Mouse (Mus musculus) cerebellum, adult 11-12 months (tissue): Measurements from ENCODE around the gene Cxcl9.

ENCODE experiments used
- DNase-seq: peaks from one replicate; pipeline ENCODE4 v3.0.0; 2022

Gene Cxcl9

GRCm38 (mm10) chr5:92332359-92332840, 4.5 kb upstream of the Cxcl9 start:
- no peak for DNase-seq

- DNase-seq, result no peak
Measured at GRCm38 (mm10) chr5:92331635-92332338, 3.9 kb upstream of the Cxcl9 start, which contains the start of gene Art3. Gene Art3, plus strand, starts transcription at chr5:92331827.

- DNase-seq, result no peak
Measured at GRCm38 (mm10) chr5:92331122-92331521, 3.2 kb upstream of the Cxcl9 start.

GRCm38 (mm10) chr5:92327367-92327766, 512 bp downstream of the Cxcl9 start:
- DNase-seq, result no peak

GRCm38 (mm10) chr5:92323264-92323663, 4.6 kb downstream of the Cxcl9 start:
- DNase-seq, result no peak

- DNase-seq, result no peak
Measured at GRCm38 (mm10) chr5:92322612-92323011, 5.3 kb downstream of the Cxcl9 start.

- no peak for DNase-seq
Measured at GRCm38 (mm10) chr5:92321631-92322400, 6.1 kb downstream of the Cxcl9 start.

- no peak for DNase-seq
Measured at GRCm38 (mm10) chr5:92318596-92318995, 9.3 kb downstream of the Cxcl9 start.

- no peak for DNase-seq
Measured at GRCm38 (mm10) chr5:92318119-92318518, 9.8 kb downstream of the Cxcl9 start.

GRCm38 (mm10) chr5:92313776-92314175, 14.1 kb downstream of the Cxcl9 start:
- DNase-seq, result no peak

- peak; percentile 72 for DNase-seq
Measured at GRCm38 (mm10) chr5:92312046-92312715, 15.7 kb downstream of the Cxcl9 start.

- DNase-seq, result peak; percentile 92
Measured at GRCm38 (mm10) chr5:92309681-92310511, 18.0 kb downstream of the Cxcl9 start, which contains the start of gene Sdad1. Gene Sdad1, minus strand, starts transcription at chr5:92310479.

- no peak for DNase-seq
Measured at GRCm38 (mm10) chr5:92304291-92304690, 23.6 kb downstream of the Cxcl9 start.

GRCm38 (mm10) chr5:92302149-92302840, 25.6 kb downstream of the Cxcl9 start:
- no peak for DNase-seq

- no peak for DNase-seq
Measured at GRCm38 (mm10) chr5:92294525-92294924, 33.4 kb downstream of the Cxcl9 start.

- no peak for DNase-seq
Measured at GRCm38 (mm10) chr5:92291652-92292414, 36.0 kb downstream of the Cxcl9 start.

GRCm38 (mm10) chr5:92287840-92288239, 40.0 kb downstream of the Cxcl9 start:
- DNase-seq, result no peak

GRCm38 (mm10) chr5:92283107-92283506, 44.8 kb downstream of the Cxcl9 start:
- DNase-seq, result no peak

- DNase-seq, result no peak
Measured at GRCm38 (mm10) chr5:92282571-92282970, 45.3 kb downstream of the Cxcl9 start.

GRCm38 (mm10) chr5:92278942-92279537, 48.8 kb downstream of the Cxcl9 start:
- DNase-seq, result peak; percentile 15
